Mouse (Mus musculus): ENCODE results near the gene Olfr299.

Olfr299 gene

DNA sequence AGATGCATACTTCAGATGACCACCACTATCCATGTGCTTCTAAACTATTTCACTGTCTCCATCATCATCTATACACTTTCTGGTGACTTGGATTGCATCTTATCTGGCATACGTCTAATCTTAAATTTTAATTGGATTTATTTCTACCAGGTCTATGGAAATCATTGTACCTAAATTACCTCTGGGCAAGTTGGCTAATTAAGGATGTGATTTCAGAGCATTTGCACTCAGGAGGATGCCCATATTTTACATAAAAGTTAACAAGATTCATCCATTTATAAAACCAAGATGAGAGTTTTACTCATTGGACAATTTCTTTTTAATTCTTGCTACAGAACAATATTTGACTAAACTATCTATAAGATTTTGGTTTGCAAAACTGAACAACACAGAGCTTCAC, at the start of gene Olfr299:
TSS of gene Olfr299 (plus strand) at position 301 of the 400 bp plus-strand sequence.
- no peak for DNase-seq (ENCODE audit: low read depth, low spot score)

DNA sequence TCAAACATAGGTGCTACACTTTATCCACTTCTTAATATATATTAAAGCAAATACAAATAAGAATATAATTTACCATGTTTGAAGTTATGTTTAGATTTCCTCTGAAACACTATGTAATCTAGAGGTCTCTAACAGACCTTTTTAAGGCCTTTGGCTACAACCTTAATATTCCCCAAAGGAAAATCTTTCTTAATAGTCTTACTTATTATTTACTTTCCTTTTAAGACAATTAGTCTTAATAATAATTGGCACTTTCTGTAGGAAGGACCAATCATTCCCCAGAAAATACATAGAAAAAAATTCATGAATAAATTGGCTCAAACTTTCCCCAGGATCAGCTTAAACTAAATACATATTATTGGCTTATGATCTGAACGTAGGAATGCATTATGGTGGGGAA, 32.7 kb downstream of the Olfr299 start, which contains the start of gene Olfr298:
TSS of gene Olfr298 (minus strand) at position 101 of the 400 bp plus-strand sequence.
- DNase-seq (ENCODE audit: low read depth, low spot score), result no peak
